Mouse (Mus musculus): ENCODE measurements around the gene Tcf3. TPM values are rescaled to one million over a fixed set of nuclear protein-coding genes. Genes with fewer than 3 reads are reported as not detected.

Gene Tcf3
- polyA plus RNA-seq, 1 experiment from 2014 or later: 258 TPM

- 0 out of 2 replicates have a peak overlapping the region, but pooled peaks have one; percentile 83 for H3K27ac ChIP-seq
- 52% methylated on average over 10 of the region's 10 CpGs for WGBS
- no peaks in the 10 kb centered on the region for H3K27me3 ChIP-seq
- H3K4me2 ChIP-seq (replicated peaks): peak overlapping the region; percentile 96
- peaks cover 51% of the 10 kb centered on the region for H3K36me3 ChIP-seq
- H3K4me3 ChIP-seq: peak overlapping the region; percentile 96
- peaks cover 25% of the 10 kb centered on the region for H3K4me1 ChIP-seq
- no peaks in the 10 kb centered on the region for H3K9me3 ChIP-seq
- ATAC-seq (ENCODE audit: insufficient number of reproducible peaks, insufficient read depth, low FRiP score, low TSS enrichment): no peak
- H3K9ac ChIP-seq: peak overlapping the region; percentile 88
Observed at GRCm38 (mm10) chr10:80405481-80406173, 27.8 kb downstream of the Tcf3 start.

DNA sequence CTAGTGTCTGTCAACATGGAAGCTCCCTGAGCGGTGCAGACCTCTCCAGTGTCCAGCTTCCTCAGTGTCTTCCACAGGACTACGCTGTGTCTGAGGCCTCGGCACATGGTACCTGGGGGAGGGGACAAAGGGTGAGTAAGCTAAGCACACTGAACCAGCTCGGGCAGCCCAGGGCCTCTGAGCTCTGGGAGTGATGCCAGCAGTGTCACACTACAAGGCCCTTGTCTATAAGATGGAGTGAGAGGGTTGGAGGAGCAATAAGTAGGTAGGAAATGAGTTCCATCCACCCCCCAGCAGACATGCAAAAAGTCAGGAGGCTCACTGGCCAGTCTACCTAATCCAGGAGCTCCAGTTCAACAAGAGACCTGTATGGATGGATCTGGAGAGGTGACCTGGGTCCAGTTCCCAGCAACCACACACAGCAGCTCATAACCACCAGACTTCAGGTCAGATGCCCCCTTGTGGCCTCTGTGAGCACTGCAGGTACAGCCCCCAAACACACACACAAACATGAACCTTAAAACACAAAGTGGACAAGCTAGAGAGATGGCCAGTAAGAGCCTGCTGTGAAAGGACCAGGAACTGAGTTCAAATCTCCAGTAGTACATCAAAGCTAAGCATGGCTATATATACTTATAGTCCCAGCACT, 30.3 kb downstream of the Tcf3 start:
- no peaks in the 10 kb centered on the region for H3K27me3 ChIP-seq
- 98% methylated on average over 4 of the region's 4 CpGs for WGBS
- H3K4me3 ChIP-seq: no peak overlapping the region
- no peaks in the 10 kb centered on the region for H3K9me3 ChIP-seq
- H3K4me2 ChIP-seq (replicated peaks): no peak overlapping the region
- H3K27ac ChIP-seq: no peak overlapping the region
- no peak for ATAC-seq (ENCODE audit: insufficient number of reproducible peaks, insufficient read depth, low FRiP score, low TSS enrichment)
- H3K36me3 ChIP-seq: peaks cover 32% of the 10 kb centered on the region
- no peak overlapping the region for H3K9ac ChIP-seq
- H3K4me1 ChIP-seq: peaks cover 32% of the 10 kb centered on the region

DNA sequence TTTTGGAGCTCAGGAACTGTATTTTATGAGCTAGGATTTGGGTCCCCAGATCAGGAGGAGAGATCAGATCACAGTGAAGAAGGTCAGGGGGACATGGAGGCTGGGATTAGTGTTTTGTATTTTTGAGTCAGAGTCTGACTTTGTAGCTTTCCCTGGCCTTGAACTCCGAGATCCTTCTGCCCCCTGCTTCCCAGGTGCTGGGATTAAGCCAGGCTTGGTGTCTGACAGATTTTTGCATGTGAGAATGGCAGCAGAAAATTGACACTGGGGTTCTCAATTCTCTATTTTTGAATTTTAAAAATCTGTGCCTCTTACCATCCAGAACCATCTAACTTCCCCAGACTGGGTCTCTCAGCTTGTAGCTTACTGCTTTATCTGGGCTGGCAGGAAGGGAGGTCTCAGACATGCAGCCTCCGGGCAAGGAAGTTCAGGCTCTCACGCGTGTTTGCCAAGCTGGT, 32.7 kb downstream of the Tcf3 start:
- Histone ChIP-seq H3K4me3 (peak overlapping the region; percentile 73), H3K9ac (peak overlapping the region; percentile 58; the same call in 1 of the 2 replicates), H3K27me3 (no peaks in the 10 kb centered on the region), H3K4me2 (replicated peaks) (peak overlapping the region; percentile 70), H3K36me3 (peaks cover 44% of the 10 kb centered on the region), H3K9me3 (no peaks in the 10 kb centered on the region), H3K27ac (peak overlapping the region; percentile 100), H3K4me1 (peaks cover 29% of the 10 kb centered on the region)
- 82% methylated on average over 4 of the region's 4 CpGs for WGBS
- ATAC-seq (ENCODE audit: insufficient number of reproducible peaks, insufficient read depth, low FRiP score, low TSS enrichment): no peak

- no peak for ATAC-seq (ENCODE audit: insufficient number of reproducible peaks, insufficient read depth, low FRiP score, low TSS enrichment)
- Histone ChIP-seq H3K36me3 (peaks cover 50% of the 10 kb centered on the region), H3K9ac (peak overlapping the region; percentile 58), H3K27me3 (no peaks in the 10 kb centered on the region), H3K4me3 (peak overlapping the region; percentile 73), H3K27ac (peak overlapping the region; percentile 100), H3K9me3 (no peaks in the 10 kb centered on the region), H3K4me2 (replicated peaks) (peak overlapping the region; percentile 70), H3K4me1 (peaks cover 23% of the 10 kb centered on the region)
- 14% methylated on average over 17 of the region's 17 CpGs for WGBS
Observed at GRCm38 (mm10) chr10:80399973-80400703, 33.3 kb downstream of the Tcf3 start.

DNA sequence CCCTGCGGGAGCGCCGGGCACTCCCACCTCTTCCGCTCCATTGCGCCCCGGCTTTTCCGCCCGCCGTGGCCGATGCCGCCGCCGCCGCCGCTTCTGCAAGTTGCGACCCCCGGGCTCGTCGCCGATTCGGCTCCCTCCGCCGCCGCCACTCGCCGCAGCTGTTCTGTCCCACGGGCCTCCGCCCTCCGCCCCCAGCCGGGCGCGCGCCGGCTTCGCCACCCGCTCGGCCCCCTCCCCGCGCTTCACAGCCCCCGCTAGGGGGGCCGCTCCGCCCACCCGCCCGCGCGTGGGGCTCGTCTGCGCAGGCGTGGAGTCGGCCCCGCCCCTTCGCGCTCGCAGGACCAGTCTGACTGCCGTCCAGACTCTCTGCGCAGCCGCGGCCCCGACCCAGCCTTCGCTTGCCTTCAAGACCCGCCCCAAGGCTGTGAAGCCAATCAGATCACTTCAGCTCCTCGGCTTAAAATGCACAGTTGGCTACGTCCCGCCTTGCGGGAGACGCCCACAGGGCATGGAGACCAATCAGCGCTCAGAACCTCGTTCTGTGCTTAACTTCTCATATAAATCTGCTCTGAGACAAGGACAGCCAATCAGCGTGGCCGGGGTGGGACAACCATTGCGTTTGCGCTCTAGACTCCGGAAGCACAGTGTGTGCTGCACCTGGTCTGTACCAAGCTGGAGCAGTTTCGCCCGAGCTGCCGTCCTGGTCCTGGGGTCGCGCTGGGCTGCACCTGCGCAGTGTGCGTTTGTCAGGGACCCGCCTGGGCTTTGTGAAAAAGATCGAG, 34.1 kb downstream of the Tcf3 start, which contains the start of gene Mbd3:
Mbd3 (minus strand) TSS at position 360 of the 782 bp plus-strand sequence.
- under 1% methylated on average over 68 of the region's 82 CpGs for WGBS
- ATAC-seq (ENCODE audit: insufficient number of reproducible peaks, insufficient read depth, low FRiP score, low TSS enrichment): peak; percentile 96

GRCm38 (mm10) chr10:80398719-80399190, 34.7 kb downstream of the Tcf3 start:
- no peaks in the 10 kb centered on the region for H3K9me3 ChIP-seq
- no peaks in the 10 kb centered on the region for H3K27me3 ChIP-seq
- ATAC-seq (ENCODE audit: insufficient number of reproducible peaks, insufficient read depth, low FRiP score, low TSS enrichment): peak; percentile 80
- H3K36me3 ChIP-seq: peaks cover 57% of the 10 kb centered on the region
- peak overlapping the region; percentile 100 for H3K27ac ChIP-seq
- under 1% methylated on average over 56 of the region's 59 CpGs for WGBS
- H3K4me3 ChIP-seq: peak overlapping the region; percentile 73
- peak overlapping the region; percentile 89 for H3K4me2 ChIP-seq (replicated peaks)
- peak overlapping the region; percentile 96 for H3K9ac ChIP-seq
- H3K4me1 ChIP-seq: peaks cover 21% of the 10 kb centered on the region

More for the DNA sequence above, 34.1 kb downstream of the Tcf3 start, which contains the start of gene Mbd3:
- Histone ChIP-seq H3K27ac (peak within 1 kb of the TSS; percentile 100), H3K9ac (peak within 1 kb of the TSS; percentile 96), H3K9me3 (no peaks in the 10 kb centered on the region), H3K4me2 (replicated peaks) (peak within 1 kb of the TSS; percentile 89), H3K4me1 (peaks cover 21% of the 10 kb centered on the region), H3K36me3 (peaks cover 57% of the 10 kb centered on the region), H3K27me3 (no peaks in the 10 kb centered on the region), H3K4me3 (peak within 1 kb of the TSS; percentile 73)

DNA sequence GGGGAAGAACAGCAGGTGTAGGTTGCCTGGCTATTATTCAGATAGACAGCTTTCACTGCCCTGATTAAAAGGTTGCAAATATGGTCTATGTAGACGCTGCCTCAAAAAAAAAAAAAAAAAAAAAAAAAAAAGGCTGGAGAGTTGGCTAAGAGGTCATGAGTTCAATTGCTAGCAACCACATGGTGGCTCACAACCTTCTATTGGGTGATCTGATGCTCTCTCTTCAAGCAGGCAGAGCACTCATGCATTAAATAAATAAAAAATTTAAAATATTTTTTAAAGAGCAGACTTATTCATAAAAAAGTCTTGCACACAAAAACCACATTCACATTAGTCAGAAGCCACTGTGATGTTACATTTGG, 35.3 kb downstream of the Tcf3 start:
- Histone ChIP-seq H3K4me2 (replicated peaks) (peak overlapping the region; percentile 89), H3K27me3 (no peaks in the 10 kb centered on the region), H3K4me3 (peak overlapping the region; percentile 73), H3K27ac (peak overlapping the region; percentile 100), H3K4me1 (peaks cover 21% of the 10 kb centered on the region), H3K36me3 (peaks cover 57% of the 10 kb centered on the region), H3K9ac (peak overlapping the region; percentile 96), H3K9me3 (no peaks in the 10 kb centered on the region)
- no peak for ATAC-seq (ENCODE audit: insufficient number of reproducible peaks, insufficient read depth, low FRiP score, low TSS enrichment)
- 0% methylated on average over 1 of the region's 1 CpGs for WGBS

DNA sequence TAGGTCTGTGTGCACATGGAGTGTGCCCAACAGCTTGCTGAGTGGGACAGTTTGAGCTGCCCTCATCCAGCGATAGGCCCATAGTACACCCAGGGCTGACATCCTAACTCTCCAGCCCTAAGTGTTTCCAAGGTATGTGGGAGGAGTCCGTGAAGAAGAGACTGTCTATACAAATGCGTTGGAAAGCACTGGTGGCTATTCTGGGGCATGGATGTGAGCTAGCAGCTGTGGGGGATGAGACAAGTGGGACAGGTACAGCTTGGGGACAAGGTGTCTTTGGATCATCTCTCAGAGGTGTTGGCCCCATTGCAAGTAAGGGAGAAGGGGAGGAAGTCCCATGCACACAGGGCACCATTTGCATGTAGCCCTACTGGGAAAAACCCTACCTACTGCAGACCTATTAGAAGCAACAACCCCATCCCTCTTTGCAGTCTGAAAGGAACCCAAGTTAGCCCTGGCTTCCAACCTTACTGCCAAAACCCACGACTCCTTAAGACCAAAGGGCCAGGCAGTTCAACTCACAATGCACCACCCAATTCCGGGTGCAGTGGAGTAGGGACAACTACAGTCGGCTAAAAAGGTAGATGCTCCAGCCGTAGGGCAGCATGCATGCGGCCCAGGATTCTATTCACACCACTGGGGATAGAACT, 35.8 kb downstream of the Tcf3 start:
- no peak for ATAC-seq (ENCODE audit: insufficient number of reproducible peaks, insufficient read depth, low FRiP score, low TSS enrichment)

GRCm38 (mm10) chr10:80396822-80397523, 36.5 kb downstream of the Tcf3 start:
- Histone ChIP-seq H3K36me3 (peaks cover 59% of the 10 kb centered on the region), H3K9ac (peak overlapping the region; percentile 60), H3K27ac (peak overlapping the region; percentile 100; the same call in 1 of the 2 replicates)

More for the DNA sequence above, 35.8 kb downstream of the Tcf3 start:
- Histone ChIP-seq H3K27ac (peak overlapping the region; percentile 100), H3K9me3 (no peaks in the 10 kb centered on the region), H3K4me1 (peaks cover 21% of the 10 kb centered on the region), H3K36me3 (peaks cover 57% of the 10 kb centered on the region), H3K9ac (peak overlapping the region; percentile 60), H3K4me2 (replicated peaks) (peak overlapping the region; percentile 89), H3K27me3 (no peaks in the 10 kb centered on the region), H3K4me3 (peak overlapping the region; percentile 73)
- WGBS: 56% methylated on average over 8 of the region's 8 CpGs

GRCm38 (mm10) chr10:80395025-80395627, 38.3 kb downstream of the Tcf3 start:
- H3K27me3 ChIP-seq: no peaks in the 10 kb centered on the region
- ATAC-seq (ENCODE audit: insufficient number of reproducible peaks, insufficient read depth, low FRiP score, low TSS enrichment): no peak
- no peaks in the 10 kb centered on the region for H3K9me3 ChIP-seq
- 96% methylated on average over 35 of the region's 35 CpGs for WGBS
- peaks cover 66% of the 10 kb centered on the region for H3K36me3 ChIP-seq
- H3K4me2 ChIP-seq (replicated peaks): no peak overlapping the region
- H3K27ac ChIP-seq: no peak overlapping the region
- no peak overlapping the region for H3K4me3 ChIP-seq
- no peak overlapping the region for H3K9ac ChIP-seq
- H3K4me1 ChIP-seq: peaks cover 15% of the 10 kb centered on the region

More at GRCm38 (mm10) chr10:80396822-80397523, 36.5 kb downstream of the Tcf3 start:
- peaks cover 21% of the 10 kb centered on the region for H3K4me1 ChIP-seq
- 90% methylated on average over 11 of the region's 11 CpGs for WGBS
- no peaks in the 10 kb centered on the region for H3K27me3 ChIP-seq
- peak overlapping the region; percentile 73 for H3K4me3 ChIP-seq
- no peaks in the 10 kb centered on the region for H3K9me3 ChIP-seq
- peak overlapping the region; percentile 89 for H3K4me2 ChIP-seq (replicated peaks)
- ATAC-seq (ENCODE audit: insufficient number of reproducible peaks, insufficient read depth, low FRiP score, low TSS enrichment): no peak
